Mouse (Mus musculus): ENCODE measurements around the gene Sugct.

Sugct gene

DNA sequence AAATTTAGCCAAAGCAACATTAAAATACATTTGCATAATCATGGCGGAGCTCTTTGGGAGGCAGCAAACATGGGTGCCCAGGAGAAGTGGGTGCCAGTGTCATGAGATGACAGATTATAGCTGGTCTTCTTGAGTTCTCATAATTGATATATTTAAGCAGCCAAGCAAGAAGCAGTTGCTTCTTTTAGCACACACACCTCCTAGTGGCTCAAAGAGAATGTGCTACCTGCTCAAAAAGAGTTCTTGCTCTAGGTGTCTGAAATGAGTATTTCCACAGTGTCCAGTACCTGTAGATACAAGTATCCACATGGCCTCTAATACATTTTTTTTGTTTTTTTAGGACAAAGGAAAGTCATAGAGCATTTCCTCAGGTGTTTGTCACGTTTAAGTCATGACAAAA is 655.6 kb downstream of the Sugct start:
- in situ Hi-C loops (cut with MboI, MseI) = loop anchor here (25.0 kb wide), 1 partner anchor 1027 kb away; the partner anchor contains the start of gene Inhba

DNA sequence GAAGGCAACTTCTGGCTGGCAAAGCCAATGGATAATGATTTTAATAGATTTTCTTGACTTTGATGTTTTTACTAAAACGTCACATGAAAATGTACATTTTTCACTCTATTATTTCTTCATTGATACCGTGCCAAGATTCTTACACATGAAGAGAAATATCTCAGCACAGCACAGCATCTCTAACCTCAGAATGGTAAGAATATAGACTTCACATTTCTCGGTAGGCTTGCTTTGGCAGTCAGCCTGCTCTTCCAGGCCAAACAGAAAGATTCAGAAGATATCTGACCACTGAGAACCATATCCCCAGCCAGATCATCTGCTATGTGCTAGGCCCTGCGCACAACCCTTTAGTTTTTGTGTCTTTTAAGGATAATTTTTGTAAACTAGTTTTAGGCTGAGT is 657.0 kb downstream of the Sugct start:
- in situ Hi-C loops (cut with MboI, MseI) = loop anchor here (25.0 kb wide), 1 partner anchor 1026 kb away; the partner anchor contains the start of gene Inhba

DNA sequence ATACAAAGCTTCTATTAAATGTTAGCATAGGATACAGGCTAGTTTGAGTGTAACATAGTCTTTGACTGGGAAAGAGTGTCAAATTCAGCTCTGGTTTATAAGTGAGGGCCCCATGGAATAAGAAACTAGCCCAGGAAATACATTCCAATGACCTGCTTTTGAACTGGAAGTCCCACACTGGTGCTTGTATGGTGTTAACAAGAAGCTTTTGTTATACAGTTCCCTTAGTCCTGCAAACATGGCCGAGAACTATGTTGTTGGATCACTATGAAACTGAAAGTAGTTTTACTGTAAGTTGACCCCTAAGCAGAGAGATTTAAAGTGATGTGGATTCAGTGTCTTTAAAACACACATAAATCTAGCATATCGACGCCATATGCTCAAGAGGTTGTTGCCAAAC is 657.5 kb downstream of the Sugct start:
- in situ Hi-C loops (cut with MboI, MseI) = loop anchor here (25.0 kb wide), 1 partner anchor 1026 kb away; the partner anchor contains the start of gene Inhba

DNA sequence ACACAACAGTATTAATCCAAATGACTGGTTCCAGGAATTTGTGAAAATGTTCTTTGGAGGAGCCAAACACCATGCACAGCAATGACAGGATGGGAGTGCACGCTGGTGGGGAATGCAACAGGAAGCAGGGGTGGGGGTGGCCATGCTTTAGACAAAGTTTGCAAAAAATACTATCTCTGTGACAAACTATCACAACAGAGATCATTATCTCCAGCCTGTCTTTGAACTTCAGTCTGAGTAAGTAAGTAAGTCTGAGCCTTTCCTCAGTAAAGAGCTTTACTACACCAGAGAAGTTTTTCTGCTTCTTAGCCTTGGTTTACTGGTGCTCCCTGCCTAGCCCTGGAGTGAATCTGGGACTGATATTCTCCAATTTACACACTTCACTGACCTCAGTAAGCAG is 664.6 kb downstream of the Sugct start:
- in situ Hi-C loops (cut with MboI, MseI) = loop anchor here (25.0 kb wide), 1 partner anchor 1018 kb away; the partner anchor contains the start of gene Inhba

DNA sequence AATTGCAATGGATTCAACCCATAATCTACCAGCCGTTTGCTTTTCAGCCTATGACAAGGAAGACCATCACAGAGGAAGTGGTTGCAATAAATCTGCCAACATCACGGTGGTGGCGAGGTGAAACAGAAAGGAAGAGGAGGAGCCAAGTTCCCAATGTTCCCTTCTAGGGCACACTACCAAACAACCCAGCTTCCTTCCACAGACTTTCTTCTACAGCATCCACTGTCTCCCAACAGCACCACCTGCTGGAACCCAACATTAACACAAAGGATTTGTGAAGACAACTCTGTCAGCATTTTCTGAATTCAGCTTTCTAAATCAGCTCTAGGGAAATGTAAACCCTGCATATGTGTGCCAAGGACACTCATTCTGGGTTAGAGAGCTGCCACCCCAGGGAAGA is 666.8 kb downstream of the Sugct start:
- in situ Hi-C loops (cut with MboI, MseI) = loop anchor here (25.0 kb wide), 1 partner anchor 1016 kb away; the partner anchor contains the start of gene Inhba

DNA sequence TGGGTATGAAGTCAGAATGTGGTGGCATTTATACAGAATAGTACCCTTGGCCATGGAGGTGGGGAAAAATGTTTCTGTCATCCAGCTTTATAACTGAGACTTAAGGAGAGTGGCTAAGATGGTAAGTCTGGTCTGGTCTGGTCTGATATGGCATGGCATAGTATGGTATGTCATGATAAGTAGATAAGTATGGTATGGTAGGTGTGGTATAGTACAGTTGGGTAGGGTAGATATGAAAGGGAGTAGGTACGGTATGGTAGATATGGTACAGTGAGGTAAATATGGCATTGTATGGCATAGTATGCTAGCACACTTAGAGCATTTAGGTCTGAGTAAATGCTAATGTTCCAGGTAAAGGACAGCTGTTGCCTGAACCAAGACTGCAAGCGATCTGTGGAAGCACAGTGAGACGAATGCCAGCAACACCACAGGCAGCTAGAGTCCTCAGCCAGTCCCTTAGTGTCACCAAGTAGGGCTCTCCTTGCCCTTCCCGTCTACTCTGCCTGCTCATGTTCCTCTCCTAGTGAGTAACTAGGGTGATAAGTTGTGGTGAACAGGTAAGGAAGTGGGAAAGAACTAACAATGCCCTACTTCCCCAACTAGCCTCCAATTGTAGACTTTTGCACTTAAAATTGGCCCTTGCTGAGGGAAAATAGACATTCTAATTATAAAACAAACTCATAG is 667.4 kb downstream of the Sugct start:
- in situ Hi-C loops (cut with MboI, MseI) = loop anchor here (25.0 kb wide), 1 partner anchor 1016 kb away; the partner anchor contains the start of gene Inhba

DNA sequence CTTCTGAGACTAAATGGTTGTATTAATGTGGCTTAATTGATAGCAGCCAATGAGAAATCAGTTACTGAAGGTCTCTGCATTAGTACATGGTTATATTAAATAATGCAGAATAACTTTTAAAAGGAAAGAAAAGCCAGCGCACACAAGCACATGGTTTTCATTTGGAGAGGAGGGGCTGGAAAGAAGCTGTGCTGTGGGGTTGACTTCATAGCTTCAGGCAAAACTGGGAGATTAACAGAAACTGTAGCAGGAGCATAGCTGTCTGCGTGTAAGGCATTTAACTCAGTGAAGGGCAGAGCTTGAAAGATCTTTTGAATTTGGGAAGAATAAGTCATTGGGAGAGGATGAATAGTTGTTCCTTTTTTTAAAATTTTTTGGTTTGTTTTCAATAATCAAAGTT is 668.4 kb downstream of the Sugct start:
- in situ Hi-C loops (cut with MboI, MseI) = loop anchor here (25.0 kb wide), 1 partner anchor 1015 kb away; the partner anchor contains the start of gene Inhba

DNA sequence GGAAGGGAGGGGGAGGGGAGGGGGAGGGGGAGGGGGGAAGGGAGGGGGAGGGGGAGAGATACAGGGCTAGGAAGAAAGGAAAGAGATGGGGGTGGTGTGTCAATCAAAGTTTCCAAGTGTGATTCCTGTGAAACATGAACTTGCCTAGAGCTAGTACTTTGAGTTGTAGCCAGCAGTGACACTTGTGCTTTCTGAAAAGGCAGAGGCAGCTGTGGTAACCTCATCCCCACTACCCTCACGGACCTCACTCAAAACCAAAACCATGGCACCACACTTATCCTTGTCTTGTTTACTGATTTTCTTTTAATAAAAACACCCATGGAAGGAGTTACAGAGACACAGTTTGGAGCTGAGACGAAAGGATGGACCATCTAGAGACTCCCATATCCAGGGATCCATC is 698.9 kb downstream of the Sugct start:
- in situ Hi-C loops (cut with MboI, MseI) = no loop called here

DNA sequence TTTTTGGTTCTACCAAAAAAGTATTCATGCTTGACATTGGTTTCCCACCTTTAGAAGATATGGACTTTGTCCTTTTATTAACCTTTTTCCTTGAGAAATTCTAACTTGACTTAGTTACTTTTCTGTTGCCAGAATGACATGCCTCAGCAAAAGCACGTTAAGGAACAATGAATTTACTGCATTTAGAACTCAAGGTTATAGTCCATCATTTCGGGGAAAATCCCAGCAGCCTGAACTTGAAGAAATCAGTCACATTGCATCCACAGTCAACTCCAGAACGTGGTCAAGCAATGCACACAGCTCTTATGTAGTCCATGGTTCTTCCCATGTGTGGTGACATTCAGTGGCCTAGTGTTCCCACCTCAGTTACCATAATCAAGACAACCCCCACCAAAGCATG is 700.0 kb downstream of the Sugct start:
- in situ Hi-C loops (cut with MboI, MseI) = no loop called here

DNA sequence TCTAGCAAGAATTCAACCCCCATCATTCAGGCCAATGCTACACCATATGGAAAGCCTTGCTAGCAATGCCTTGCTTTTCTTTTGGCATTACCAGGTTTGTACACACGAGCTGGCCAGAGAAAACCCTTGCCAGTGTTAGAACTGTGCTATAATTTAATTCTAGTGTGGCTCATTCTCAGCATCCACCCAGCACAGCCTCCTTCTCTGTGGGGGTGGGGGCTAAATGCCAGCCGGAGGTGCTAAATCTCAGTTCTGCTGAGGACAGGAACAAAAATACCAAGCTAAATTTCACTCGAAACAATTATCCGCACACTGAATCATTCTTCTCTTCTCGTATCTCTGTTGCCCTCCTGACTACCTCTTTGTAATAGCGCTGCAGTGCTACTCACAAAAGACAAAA is 717.6 kb downstream of the Sugct start:
- in situ Hi-C loops (cut with MboI, MseI) = no loop called here

DNA sequence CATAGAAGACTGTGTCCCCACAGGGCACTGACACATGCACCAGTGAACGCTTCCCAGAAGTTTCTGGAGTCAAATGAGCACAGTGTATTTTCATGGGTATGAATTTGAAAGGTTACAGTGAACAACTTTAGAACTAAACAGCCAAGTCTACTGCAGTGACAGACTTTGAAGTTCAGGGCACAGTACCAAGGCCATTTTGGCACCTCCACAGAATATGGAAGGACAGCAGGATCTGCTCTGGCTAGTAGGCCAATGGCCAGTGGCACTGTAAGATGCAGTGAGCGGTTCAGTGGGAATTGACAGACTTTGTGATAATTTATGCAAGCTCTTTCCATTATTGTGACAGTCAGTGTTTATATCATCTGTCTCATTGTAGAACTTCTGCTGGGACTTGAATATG is 724.1 kb downstream of the Sugct start:
- in situ Hi-C loops (cut with MboI, MseI) = no loop called here

DNA sequence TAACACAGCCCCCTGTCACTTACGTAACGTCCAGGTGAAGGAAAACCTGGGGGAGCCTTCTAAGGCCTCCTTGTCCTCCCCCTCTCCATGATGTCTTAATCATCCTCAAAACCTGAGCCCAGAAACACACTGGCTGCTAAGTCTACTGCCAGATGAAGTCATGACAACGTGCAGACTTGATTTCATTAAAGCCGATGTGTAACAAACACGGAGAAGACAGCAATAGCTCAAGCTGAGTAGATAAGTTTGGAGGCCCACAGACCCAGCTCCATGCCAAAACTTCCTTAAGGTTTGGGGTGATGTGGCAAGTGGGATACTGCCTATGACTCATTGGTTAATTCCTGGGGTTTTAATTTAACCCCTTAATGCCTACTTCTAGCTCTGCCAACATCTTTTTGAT is 726.4 kb downstream of the Sugct start:
- in situ Hi-C loops (cut with MboI, MseI) = no loop called here

DNA sequence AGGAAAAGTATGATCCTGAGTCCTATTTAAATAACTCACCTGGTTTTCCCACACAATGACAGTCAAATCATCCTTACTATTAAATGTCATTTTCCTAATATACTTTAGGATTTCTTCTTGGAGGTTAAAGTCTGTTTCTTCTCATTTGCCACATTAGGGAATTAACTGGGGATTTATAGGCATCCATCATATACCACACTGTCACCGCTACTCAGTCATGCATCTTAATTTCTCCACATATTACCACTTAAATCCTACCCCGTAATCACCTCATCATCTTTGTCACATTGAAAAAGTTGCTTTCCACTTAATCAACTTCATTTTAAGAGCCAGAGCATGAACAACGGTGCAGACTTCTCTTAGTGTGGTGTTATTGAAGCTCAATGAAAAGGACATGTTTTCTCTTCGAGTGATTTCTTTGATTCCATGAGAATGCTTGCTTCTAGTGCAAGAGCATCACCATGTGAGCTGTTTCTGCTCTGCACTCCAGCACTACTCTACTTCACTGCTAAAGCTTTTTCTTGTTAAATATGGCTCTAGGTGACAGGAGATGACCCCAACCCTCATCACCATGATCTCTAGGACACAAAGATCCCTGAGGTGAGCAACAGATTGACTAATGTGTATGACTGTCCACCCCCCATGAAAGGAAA is 730.4 kb downstream of the Sugct start:
- in situ Hi-C loops (cut with MboI, MseI) = no loop called here

DNA sequence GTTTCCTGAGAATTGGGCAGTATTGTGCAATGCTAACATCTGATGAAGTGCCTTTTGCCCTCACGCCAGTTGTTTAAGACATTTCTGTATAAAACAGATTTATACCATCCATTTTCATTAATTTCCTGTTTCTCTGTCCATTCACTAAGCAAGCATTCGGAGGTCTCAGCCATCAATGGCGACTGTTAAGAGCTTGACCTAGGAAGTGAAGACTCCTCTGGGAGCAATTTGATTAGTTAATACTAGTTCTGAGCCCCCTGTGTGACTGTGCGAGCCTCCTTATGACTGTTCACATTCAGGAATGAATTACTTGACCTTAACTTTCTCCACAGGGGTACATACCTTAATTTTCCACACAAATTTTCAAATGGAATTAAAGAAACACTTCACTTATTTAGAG is 743.3 kb downstream of the Sugct start:
- in situ Hi-C loops (cut with MboI, MseI) = no loop called here

DNA sequence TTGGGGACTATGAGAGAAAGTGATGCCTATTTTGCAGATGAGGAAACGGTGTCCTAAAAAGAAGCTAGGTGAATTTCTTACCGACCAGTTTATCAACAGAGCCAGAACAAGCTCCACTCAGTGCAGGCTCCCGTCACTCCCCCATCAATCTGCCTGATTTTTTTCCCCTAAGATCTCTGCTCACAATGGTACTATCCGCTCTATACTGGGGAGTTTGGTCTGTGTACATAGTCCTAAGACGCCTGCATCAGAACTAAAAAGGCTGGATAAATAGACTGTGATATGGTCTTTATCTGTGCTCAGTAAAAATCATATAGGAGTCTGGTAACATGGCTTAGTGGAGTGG is 755.9 kb downstream of the Sugct start:
- in situ Hi-C loops (cut with MboI, MseI) = no loop called here

DNA sequence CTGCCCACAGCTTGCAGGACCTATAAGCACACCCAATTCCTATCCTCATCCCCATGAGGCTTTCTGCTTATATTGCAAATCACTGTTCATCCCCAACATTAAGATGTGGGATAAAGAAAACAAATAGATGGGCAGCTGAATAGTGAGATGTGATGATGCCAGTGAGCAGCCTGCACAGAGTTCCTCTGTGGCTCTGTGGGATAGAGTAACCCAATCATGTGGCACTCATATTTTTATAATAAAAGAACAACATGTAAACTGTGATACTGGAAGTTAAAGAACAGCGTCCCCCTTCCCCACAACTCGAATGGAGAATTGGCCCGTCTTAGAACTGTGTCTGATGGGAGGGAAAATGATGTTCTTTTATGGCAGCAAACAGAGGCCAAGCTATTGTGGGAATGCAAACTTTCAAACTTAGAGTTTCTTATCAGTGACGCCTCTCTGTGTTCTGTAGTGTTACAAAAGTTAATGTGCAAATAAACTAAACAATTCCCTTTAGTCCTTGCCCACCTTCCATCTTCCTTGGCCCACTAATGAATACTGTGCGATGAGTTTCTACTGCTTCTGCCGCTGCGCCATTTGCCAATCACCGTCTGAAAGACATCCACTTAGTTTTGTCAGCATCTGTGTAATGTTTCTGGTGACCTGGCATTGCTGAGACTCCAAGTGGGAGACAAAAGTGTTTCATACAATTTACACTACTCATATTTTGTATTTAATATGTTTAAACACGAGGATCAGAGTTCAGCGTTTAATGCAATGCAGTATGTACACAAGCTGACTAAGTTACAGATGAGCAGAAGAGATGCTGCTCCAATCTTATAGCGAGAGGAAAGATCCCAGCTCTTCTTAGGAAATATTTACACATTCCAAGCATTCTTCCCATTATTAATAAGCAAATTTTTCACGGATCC is 756.5 kb downstream of the Sugct start:
- in situ Hi-C loops (cut with MboI, MseI) = no loop called here

DNA sequence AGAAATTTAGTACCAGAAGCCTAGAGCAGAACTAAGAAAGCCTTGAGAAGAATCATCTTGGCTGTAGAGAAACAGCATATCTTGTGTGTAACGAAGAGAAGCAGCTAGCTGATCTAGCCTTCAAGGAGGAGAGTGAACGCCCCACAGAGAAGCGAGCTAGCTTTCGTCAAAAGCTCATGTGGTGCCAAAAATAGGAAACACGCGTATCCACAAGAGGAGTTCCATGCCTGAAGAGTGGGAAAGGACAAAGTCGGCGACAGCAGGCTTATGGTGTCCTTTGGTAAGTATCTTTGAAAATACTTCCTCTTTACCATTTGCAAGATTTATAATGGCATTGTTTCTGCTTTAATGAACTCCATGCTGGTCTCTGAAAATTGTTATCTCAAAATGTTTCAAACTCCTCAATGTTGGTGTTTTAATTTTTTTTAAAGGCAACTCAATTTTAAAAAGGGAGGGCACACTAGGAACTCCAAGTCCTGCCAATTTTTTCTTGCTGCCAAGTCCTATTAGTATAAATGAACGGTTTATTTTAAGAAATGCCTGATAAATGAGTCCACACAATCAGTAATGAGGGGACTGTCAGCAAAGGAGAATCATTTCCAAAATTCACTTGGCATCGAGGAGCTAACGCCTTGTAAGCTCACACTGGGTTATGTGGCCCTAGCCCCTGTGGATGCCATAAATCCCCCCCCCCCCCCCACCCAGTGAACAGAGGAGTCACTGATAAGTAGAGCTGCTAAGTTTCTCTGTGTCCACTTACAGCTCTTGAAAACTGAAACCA is 757.7 kb downstream of the Sugct start:
- in situ Hi-C loops (cut with MboI, MseI) = no loop called here

DNA sequence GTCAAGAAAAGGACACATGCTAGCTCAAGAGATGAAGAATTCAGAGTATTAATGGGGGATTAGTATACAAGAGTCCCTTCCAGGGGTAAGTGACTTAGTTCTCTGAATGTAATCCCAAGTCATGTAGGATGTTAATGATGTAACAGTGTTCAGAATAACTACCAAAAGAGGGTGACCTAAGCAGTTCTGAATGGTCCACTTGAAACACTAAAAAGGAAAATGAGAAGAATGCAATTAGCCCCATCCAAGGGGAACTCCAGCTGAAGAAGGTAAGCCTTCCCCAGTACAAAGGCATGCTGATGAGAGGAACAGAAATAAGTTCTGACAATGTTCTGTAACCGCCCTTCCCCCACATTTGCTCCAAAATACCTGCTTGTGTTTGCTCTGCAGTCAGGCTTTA is 760.3 kb downstream of the Sugct start:
- in situ Hi-C loops (cut with MboI, MseI) = no loop called here

DNA sequence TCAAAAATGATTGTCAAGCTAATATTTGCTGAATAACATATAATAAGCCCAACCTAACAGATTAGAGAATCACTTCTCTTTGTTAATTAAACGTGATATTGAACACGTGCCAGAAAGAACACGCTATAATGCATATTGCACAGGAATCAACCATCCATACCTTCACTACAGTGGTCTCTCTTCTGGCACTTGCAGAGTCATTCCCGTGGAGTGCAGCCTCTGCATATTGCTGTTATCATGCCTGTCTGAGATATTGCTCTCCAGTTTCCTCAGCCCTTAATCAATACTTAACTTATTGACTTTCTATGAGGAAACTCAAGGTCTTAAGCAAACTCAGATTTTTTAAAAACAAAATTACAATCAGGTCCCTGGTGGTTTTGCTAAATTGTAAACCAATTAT is 761.8 kb downstream of the Sugct start:
- in situ Hi-C loops (cut with MboI, MseI) = no loop called here

DNA sequence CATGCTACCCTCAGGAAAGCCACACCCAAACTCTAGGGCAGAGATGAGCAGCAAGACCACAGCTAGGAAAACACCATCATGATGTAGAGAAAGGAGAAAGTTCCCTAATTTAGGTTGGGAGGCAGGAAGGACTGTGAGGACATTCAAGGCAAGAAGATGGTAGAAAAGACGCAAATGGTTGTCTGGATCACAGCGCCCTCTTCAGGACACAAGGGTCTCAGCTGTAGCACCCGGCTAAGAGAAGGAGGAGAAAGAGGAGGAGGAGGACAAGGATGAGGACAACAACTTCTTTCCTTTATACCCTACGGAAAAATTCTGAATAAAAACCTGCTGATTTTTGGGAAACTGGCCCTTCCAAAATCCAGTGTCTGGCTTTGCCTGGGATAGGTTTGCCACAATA is 774.0 kb downstream of the Sugct start:
- in situ Hi-C loops (cut with MboI, MseI) = no loop called here

DNA sequence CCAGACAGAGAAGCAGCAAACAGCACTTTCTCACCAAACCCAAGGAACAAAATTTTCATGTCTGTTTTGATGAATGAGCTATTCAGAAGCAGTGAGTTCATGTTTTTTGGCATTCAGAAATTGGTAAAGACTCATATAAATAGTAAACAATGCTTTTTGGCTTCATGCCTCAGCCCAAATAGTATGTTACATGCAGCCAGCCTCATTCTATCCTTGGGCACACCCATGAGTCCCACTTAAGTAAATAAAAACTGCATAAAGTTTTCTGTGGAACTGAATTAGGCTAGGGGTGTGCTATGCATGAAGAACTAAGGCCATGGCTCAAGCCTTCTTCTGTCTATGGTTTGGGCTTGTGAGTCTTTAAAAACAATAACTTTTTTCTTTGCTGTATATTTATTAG is 779.7 kb downstream of the Sugct start:
- in situ Hi-C loops (cut with MboI, MseI) = no loop called here
